Mouse (Mus musculus): ENCODE measurements around the gene Trf.

DNA sequence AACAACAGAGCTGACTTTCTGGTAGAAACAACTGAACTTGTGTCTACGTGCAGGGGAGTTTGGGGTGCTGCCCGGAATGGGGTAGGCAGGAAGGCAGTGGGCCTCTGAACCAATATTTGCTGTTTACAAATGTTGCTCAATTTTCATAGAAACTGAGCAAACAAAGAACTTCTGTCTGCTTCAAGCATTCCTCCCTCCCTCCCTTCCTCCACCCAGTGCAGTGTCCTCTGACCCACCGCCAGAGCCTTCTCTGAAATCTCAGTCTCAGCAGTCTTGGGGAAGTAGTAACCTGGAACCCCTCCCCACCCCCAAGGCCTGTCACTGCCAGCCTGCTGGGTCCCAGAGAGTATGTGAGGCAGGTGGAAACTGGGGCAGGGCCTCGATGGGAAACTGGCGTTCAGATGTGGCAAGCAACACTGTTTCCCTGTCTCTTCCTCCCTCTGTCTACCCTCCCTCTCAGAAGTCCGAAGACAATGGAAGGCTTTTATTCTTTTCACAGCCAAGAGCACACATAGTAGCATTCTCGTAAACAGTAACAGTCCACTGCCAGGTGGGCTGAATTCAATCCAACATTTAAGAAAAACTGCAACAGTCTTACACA lies 4.4 kb upstream of the Trf start:
- TF ChIP-seq CTCF (IDR thresholded peaks at IDR 0.05; ENCODE audit: insufficient read depth, low read depth, low read length) (no peak), POLR2A (IDR thresholded peaks at IDR 0.05; ENCODE audit: insufficient read depth, low read depth, low read length) (no peak)

Measured in olfactory bulb, adult 2 months (tissue).